Mouse (Mus musculus) cerebellum, adult (tissue): ENCODE measurements around the gene Ormdl3.
"Not testable (repeated sequence)": the region's sequence is repeated elsewhere in the genome, so short reads cannot be mapped to it uniquely, and the experiment has no call there.

Source experiments
- ATAC-seq: cut with Nextera tagmentation; 2 replicates; pipeline ENCODE4 v1.9.2; 2017; ENCODE audit warnings: mild to moderate bottlenecking, moderate library complexity, mixed read lengths; ENCODE audit not compliant: insufficient number of reproducible peaks, low FRiP score, low TSS enrichment

Gene Ormdl3

DNA sequence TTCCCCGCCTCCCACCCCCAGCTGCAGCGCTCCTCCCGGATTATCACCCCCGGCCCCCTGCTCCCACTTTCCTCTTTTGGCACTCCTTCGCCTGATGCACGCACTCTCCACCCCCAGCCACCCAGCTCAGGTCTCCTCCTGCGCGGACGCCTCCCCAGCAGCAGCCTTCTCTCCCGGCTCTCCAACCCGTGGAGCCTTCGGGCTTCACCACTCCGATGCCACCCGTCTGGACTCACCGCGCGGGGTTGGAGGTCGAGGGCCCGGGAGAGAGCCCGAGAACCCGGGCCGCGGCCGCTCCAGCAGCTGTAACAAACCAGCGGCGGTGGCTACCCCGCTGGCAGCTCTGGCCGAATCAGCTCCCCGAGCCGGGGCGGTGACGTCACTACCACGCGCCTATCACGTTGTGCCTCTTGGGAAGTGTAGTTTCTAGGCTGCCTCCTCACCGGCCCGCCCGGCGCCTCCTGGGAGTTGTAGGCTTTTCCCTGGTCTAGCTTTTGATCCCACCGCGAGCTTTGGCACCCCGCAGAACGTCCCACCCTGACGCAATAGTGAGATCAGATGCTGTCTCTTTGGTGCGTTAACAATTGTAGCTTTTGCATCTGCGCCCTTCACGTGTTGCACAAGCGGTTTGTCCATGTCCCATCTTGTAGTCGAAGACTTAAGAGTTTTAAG is at the start of gene Ormdl3:
TSS of gene Ormdl3 (minus strand) at position 477 of the 672 bp plus-strand sequence.
- peak; percentile 87 for ATAC-seq

DNA sequence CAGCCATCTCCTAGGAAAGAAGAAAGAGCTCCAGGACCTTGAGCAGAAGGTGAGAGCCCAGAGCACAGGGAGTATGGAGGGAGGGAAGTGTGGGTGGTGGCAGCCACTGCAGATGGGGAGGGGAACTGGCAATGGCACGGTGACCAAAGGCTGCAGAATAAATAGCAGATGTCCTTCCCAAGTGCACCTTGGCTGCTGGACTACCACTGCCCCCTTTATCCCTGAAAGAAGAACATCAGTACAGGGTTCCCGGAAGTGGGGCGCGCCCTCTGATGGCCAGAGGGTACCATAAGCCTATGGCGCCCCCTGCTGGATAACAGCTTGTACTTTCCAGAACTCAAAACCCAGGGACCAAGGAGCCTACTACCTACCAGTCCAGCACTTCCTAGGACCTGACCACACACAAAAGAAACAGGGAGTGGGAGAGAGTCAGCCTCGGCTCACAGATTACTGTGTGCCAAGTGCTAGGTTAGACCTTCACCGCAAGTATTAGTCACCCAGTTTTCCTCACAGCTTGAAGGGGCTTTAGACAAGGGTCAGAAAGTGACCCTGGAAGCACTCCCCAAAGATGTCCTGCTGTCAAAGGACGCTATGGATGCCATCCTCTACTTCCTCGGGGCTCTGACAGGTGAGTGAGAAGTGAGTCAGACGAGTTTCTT is 48.3 kb upstream of the Ormdl3 start:
- not testable (repeated sequence) for ATAC-seq

DNA sequence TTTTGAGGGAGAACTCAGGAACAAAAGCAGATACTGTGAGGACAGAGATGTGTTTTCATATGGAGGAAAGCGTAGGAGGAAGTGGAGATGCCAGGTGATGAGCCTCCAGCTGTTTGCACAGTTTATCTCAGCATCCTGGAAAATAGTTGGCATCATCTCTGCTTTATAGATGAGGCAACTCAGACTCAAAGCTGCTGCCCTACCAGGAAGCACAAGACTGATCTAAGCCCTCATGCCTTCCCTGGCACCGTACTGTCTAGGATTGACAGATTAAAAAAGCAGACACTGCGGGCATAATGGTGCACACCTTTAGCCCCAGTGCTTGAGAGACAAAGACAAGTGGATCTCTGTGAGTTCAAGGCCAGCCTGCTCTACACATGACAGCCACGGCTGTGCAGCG is 43.5 kb upstream of the Ormdl3 start:
- no peak for ATAC-seq

DNA sequence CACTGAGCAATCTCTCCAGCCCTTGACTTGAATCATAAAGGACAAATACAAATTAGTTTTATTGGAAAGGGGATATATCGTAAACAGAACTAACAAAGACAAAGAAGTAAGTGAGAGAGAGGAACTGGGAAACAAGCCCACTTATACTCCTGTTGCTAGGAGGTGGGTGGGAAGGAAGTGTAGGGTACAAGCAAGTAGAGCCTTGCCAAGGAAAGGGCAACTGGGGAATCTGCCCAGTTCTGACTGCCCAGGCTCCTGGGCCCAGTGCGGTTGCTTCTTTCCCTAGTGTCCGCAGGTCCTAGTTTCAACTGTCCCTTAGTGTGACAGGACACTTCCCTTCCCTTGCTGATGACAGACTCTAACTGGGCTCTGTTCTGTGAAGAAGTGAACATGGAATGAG is 41.5 kb upstream of the Ormdl3 start:
- no peak for ATAC-seq

DNA sequence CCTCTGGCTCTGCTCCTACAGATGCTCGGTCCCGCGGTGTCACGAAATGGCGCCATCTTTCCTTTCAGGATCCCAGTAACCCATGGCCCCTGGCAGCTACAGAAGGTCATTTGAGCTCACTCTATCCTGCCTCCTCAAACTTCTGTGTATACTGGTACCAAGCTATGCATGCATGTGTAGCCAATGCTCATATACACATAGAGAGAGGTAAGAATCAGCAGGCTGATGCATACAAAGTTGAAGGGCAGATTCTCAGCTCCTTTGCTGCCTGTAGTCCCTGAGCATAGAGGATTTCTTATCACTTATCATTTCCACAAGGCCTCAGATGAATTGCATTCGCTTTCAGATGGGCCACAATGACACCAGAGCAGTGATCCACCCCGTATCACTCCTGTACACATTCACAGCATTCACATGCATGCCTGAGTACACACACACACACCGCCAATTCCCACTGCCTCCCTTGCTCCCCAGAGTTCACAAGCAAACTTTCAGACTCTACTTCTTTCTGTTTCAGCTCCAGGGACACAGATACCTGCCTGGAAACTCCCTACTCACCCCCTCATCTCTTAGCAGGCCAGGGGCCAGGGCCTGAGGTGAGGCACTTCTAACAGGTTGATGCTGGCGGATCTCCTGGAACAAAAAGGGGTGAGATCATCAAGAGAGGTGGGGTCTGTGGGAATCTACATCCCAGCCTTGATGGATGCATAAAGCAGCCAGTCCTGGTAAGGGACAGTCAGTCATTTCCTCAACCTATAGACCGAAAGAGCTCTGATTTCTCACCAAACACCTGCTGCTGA is 38.6 kb upstream of the Ormdl3 start, which contains the start of the genes Gm12355 and Gsdma3:
TSS of gene Gm12355 (minus strand) at position 51 of the 800 bp plus-strand sequence.
TSS of gene Gsdma3 (plus strand) at position 750 of the 800 bp plus-strand sequence.
- no peak for ATAC-seq

DNA sequence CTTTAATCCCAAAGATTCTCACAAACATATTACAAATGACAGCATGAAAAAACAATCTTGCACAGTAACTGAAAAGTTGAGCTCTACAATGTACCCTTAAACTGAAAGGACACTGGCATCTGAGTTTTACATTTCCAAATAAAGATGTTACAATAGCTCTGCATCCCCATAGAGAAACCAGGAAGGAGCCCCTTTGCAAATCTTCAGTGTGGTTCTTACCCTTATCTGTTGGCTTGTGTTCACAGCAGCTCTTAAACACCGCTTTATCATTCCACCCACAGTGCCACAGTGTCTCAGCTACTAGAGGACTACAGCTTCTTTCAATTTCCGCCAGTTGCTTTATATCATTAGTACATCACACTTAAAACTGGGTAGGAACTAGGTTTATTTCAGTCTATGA is 37.2 kb upstream of the Ormdl3 start:
- not testable (repeated sequence) for ATAC-seq

DNA sequence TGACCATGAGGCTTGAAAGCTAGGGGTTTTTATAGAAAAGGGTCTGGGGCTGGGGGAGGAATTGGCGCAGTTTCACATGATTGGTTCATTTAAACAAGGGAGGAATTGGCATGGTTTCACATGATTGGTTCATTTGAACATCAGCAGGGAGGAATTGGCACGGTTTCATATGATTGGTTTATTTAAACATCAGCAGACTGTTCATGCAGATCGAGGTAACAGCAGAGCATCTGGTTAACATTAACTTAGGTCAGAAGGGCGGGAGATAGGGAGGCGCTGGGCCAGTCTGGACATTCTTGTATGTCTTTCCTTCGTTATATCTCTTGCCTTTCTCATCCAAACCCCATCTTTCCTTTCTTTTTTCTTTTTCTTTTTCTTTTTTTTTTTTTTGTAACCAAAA is 36.8 kb upstream of the Ormdl3 start:
- ATAC-seq: not testable (repeated sequence)

DNA sequence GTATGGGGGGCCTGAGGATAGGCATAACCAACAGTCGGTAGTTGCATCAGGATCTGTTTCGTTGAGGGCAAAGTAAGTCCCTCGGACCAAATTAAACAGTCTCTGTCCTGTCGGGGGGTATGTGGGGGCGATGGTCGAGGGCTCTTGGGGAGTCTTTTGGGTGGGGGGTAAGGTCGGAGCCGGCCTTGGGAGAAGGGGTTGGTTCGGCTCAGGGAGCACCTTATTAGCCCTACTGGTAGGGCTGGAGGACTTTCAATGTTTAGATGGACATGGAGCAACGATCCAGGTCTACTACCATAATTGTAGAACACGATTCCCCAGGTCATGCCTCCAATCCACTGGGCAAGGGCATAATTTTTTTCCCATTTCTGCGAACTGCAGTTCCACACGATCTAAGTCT is 33.6 kb upstream of the Ormdl3 start:
- ATAC-seq: no peak

DNA sequence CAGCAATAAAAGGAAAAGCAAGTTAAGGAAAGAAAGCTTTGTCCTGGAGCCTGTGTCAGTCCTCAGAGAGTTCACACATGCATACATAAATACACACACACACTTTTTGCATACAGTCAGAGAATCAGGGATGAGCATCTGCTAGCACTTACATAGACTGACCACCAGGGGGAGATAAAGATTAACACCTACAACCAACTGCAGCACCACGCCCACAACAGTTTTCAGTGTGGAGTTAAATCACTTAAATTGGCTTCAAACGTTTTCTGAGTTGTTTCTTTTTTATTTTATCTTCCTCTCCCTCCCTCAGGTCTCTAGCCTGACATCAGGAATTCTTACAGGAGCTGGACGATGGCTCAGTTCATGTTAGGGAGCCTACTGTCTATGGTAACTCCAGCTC is 19.6 kb upstream of the Ormdl3 start:
- ATAC-seq: no peak

DNA sequence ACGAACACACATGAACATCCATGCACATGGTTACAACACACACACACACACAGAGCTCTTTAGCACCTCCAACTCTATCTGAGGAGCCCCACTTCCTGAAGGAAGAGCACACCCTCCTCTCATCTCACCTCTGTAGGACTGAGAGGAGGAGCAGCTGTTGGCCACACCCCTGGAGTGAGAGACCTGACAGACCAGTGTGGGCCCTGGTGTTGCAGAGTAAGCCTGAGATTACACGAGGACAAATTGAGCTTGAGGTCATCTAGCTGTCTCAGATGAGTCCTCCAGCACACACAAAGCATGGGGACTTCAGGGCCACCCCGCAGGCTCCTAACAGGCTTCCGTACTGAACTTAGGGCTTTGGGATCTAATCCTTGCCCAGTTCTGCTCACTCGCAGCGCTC is 17.7 kb upstream of the Ormdl3 start:
- ATAC-seq: not testable (repeated sequence)

DNA sequence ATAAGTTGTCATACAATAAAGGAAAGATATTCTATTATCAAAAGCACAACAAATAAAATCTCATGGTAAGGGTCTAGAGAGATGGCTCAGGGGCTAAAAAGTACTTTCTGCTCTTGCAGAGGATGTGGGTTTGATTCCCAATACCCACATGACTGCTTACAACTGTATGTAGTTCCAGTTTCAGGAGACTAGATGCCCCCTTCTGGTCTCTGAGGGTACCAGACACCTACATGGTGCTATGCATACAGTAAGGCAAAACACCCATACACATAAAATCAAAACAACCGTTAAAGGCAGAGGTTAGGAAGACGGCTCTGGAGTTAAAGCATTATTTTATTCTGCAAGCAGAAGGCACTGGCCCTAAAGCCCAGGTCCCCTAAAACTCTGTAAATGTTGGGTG is 16.8 kb upstream of the Ormdl3 start:
- ATAC-seq: no peak

DNA sequence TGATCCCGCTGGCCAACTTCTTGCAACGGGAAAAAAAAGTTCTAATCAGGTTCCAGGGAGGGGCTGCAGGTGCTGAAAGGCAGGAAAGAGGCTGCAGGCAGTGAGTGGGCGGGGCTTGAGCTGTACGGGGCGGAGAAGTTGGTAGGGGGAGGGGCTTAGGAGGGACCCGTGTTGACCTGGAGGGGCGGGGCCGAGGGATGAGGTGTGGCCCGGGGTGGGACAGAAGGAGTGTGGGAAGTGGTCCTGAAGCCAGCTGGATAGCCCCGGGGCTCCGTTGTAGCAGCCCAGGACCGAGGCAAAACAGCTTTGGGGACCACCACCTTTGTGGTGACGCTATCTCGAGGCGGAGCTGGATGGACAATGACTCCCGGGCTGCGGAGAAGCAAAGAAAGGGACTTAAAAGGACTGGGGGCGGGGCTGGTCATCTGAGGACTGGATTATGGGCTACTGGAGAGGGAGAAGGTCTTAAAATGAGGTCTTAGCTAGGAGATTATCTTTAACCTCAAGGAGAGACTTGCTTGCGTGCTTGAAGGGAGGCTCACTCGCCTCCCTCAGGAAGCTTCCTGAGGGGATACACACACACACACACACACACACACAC is 15.0 kb upstream of the Ormdl3 start:
- no peak for ATAC-seq

DNA sequence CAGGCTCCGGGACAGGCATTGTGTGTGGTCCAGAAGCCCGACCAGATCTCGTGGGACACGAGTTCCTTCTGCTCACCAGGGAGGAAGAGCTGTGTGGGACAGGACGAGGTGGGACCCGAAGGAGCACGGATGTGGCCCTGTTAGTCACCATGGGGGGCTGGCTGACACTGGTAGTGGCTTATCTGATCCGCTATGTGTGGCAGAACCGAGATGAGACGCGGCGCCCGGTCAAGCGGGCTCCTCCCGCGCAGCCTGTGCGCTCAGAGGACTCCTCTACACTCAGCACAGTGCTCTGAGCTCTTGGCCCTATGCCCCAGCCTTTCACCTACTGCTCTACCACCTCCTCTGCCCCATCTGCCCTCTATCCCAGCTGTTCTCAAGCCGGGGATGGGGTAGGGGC is 12.1 kb upstream of the Ormdl3 start:
- ATAC-seq: peak; percentile 15; the same call in 1 of the 2 replicates

DNA sequence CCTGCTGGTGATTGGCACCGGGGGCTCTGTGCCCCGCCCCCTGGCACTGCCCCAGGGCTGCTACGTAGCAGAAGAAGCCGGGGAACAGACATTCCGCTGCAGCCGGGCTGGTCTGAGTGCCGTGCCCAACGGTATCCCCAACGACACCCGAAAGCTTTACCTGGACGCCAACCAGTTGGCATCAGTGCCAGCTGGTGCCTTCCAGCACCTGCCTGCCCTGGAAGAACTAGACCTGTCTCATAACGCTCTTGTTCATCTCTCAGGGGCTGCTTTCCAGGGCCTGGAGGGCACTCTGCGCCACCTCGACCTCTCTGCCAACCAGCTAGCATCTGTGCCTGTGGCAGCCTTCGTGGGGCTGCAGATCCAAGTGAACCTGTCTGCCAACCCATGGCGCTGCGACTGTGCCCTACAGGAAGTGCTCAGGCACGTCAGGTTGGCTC is 11.7 kb upstream of the Ormdl3 start:
- ATAC-seq: peak; percentile 56; the same call in 1 of the 2 replicates

DNA sequence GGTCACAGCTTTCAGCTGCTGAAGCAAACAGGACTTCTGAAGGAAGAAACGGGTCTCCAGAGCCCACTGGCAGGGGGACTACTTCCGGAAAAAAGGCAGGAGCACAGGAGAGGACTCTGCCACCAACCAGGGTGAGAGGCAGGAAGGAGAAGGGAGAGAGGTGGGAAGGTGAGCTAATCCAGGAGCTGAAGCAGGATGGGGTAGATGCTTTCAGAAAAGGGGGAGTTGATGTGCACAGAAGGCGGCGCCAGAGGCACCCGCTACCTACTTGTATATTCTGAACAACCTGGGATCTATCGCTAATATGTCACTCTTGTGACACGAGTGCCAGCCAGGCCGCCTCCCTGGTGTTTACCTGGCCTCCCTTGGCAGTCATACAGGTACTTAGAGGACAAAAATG is 10.8 kb upstream of the Ormdl3 start, which contains the start of gene Lrrc3c:
TSS of gene Lrrc3c (plus strand) at position 301 of the 400 bp plus-strand sequence.
- no peak for ATAC-seq

DNA sequence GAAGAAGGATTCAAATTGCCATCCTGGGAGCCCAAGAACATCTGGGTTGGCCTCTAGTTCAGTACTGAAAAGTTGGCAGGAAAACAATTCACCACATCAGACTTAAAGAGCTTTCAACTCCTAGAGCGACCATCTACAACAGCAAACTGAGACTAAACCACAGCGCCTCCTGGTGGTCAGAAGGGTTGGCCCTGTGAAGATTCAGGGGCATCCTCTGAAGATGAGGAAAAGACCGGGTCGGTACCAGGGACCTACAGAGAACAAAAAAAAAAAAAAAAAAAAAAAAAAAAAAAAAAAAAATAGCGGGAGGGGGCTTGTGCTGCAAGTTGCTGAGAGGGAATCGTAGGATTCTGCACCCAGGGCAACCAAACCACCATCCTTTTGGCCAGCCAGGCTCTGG is 10.2 kb upstream of the Ormdl3 start:
- no peak for ATAC-seq

DNA sequence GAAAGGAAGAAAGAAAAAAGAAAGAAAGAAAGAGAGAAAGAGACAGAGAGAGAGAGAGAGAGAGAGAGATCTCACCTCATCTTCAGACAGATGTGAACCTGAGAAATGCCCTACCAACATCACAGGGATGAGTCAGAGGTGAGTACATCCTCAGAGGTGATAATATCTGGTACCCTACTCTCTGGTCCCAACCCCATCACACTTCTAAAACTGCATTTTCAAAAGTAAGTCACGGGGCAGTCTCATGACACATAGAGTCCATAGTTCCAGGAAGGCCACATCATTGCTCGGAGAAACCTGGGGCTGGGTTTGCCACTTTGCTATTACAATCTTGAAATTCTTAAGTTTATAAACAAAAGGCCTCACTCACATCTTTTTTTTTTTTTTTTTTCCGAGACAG is 8.8 kb upstream of the Ormdl3 start:
- ATAC-seq: no peak

DNA sequence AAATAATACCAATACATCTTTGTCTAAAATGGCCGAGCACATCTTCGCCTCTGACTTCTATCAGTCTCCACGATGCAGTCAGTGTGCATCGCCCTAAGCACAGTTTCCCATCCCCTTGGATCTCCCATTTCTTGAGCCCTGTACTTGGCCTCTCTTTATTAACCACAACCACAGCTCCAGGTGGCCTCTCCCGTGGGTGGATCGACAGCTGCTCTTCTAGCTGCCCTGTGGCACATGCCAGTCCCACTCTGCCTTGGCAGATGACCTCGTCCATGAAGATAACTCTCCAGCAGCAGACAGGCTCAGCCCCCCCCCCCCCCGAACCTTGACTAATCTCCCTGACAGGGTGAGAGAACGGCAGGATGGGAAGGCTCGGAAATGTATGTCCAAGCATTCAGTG is 8.3 kb upstream of the Ormdl3 start:
- ATAC-seq: no peak

DNA sequence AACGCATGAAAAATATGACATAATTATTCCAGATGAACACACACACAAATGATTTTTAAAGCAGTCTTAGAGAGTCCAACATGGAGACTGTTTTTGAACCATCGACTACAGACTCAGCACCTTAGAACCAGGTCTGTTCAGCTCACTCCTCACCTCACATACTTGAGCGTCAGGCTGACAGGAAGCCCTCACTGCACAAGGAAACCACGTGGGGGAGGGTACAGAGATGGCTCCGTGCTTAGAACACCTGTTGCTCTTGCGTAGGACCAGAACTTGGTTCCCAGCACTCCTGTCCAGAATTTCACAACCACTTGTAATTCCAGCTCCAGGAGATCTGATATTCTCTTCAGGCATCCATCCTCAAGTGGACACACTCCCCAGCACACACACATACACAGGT is 7.9 kb upstream of the Ormdl3 start:
- ATAC-seq: no peak

DNA sequence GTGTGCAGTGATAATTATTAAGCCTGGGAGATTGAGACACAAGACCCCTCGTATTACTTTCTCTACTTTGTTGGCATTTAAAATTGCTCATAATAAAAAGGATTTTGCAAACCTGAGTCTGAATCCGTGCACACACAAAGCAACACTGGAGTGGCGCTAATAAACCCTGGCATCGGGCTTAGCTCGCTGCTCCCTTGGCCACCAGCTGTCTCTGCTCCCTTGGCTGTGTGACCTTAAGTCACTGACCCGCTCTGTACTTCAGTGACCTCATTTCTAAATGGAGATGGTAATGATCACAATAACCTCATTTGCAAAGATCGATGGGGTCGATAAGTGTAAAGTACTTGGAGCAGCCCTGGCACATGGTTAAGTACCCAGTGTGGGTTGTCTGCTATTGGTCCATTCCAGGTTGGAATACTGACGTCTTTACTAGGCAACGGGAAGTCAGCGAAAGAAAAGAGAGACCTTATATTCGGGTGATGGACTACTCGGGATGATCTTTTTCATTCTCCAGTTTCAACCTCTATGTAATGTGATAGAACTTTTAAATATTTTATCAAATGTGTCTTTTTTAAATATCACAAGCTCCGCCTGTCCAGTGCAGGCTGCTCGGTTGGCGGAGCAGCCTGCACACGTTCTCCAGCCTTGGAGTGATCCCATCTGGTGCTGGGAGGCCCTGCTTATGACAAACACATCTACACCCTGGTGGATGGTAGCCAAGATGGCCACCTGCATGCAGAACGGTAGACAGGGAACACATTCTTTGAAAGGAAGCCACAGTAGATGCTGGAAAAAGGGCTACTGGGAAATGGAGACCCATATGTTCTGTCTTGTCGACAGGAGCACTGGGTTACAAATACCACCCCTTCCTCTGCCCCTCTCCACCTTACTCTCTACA is 3.6 kb upstream of the Ormdl3 start:
- no peak for ATAC-seq
